Mouse (Mus musculus): ENCODE measurements around the gene Foxn3. TPM values are rescaled to one million over a fixed set of nuclear protein-coding genes. Genes with fewer than 3 reads are reported as not detected.

The Foxn3 gene
- total and polyA plus RNA-seq, 2 experiments: 21.1 to 27.3 TPM

DNA sequence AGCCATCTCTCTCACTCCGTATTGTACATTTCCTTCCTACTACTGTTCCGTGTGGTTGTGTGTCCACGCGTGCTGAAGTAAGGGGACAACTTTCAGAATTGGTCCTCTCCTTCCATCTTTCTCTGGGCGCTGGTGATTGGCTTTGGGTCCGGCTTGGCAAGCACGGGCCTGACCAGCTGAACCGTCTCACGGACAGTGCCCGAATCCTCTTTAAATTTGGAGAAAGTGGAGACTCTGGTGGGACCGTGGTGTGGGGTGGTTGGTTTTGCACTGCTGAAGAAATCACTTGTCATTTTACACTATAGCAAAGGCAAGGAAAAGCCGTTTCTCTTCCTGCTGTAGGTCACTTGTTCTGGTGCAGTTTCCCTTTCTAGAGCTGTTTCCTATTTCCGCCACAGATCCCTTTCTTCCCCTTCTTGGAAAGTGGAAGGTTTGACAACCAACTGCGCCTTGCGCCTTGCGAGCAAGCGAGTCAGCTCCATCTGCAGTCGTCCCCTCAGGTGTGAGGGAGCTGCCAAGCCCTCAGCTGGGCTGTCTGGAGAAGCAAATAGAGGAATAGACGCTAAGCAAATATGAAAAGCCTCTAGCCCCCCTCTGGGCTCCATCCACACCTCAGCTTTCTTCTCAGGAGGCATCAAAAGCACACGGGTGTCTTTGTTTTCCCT, 229.9 kb downstream of the Foxn3 start:
- peaks cover 2% of the 10 kb centered on the region; the same call in 1 of the 2 replicates for H3K36me3 ChIP-seq (ENCODE audit: control insufficient read depth, insufficient read depth, low read length)
- no peak for DNase-seq (ENCODE audit: extremely low read depth, low read depth, low spot score)
- 77% methylated on average over 20 of the region's 20 CpGs for WGBS
- H3K4me1 ChIP-seq (ENCODE audit: control insufficient read depth, insufficient read depth, low read length): peaks cover 12% of the 10 kb centered on the region
- no peaks in the 10 kb centered on the region for H3K27me3 ChIP-seq (ENCODE audit: control insufficient read depth, insufficient read depth, low read length)
- no peak overlapping the region for H3K4me3 ChIP-seq (ENCODE audit: insufficient read depth, low read depth, low read length)
- TF ChIP-seq CTCF (IDR thresholded peaks at IDR 0.05; ENCODE audit: low read depth, low read length): no peak
- TF ChIP-seq POLR2A (IDR thresholded peaks at IDR 0.05; ENCODE audit: extremely low read depth, insufficient read depth, low read length): no peak
- H3K27ac ChIP-seq (replicated peaks; ENCODE audit: insufficient read depth, low read depth, low read length): no peak overlapping the region
- peaks cover 45% of the 10 kb centered on the region for H3K79me2 ChIP-seq (ENCODE audit: control insufficient read depth, insufficient read depth, low read length)
- no peak overlapping the region for H3K9ac ChIP-seq (ENCODE audit: low read depth, low read length)

DNA sequence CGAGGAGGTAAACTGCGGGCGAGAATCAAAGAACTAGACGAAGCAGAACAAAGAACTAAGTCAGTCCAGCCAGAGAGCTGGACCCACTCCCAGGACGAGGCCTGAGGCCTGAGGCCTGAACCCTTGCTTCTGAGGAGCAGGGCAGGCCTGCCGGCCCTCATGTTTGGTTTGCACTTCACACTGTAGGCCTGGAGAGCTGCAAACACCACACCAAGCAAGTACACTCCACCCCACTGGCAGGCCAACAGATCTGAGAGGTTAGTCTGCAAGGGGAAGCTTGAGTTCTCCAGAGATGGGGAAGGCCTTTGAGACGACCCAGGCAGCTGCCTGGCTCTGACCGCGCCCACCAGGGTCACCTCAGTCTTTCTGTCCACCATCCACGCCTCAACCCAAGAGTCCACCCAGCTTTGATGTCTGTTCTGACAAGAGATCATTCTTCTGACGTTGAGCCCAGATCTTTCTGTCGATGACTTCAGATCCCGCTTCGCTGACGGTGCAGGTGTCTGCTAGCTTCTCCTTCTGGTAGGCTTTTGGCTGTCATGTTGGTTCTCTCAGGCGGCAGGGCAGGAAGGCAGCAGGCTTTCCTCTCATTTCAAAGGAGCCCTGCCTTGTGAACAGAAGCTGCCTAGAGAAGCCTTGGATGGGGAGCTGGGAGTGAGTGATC, 231.1 kb downstream of the Foxn3 start:
- H3K9ac ChIP-seq (ENCODE audit: low read depth, low read length): no peak overlapping the region
- 84% methylated on average over 16 of the region's 16 CpGs for WGBS

DNA sequence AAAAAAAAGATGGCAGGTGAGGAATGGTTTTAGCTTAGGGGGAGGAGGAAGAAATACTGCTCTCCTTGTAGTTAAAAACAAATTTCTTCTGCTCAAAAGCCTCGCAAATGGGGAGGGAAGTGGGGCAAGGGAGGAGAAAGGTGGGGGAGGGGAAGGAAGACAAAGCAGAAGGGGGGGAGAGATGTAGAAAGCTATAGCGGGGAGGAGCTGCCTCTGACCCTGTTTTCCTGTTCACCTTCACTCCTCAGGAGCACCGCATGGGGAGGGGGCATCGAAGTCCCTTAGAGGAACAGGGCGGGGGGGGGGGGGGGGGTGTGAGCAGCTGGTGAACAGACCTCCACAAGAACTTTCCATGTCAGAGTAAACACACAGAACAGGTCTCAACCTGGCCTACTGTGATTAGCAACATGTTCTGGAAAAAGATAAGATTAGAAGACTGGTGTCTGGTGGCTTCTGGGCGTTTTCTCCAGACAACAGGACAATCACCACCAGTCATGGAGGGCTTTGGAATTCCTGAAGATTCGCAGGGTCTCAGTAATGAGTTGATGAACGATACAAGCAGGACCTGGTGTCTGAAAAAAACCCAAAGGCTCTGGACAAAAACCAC, 231.9 kb downstream of the Foxn3 start:
- H3K9ac ChIP-seq (ENCODE audit: low read depth, low read length): no peak overlapping the region
- no peak overlapping the region for H3K27ac ChIP-seq (replicated peaks; ENCODE audit: insufficient read depth, low read depth, low read length)
- H3K4me1 ChIP-seq (ENCODE audit: control insufficient read depth, insufficient read depth, low read length): peaks cover under 1% of the 10 kb centered on the region; the same call in 1 of the 2 replicates
- H3K79me2 ChIP-seq (ENCODE audit: control insufficient read depth, insufficient read depth, low read length): peaks cover 49% of the 10 kb centered on the region
- TF ChIP-seq CTCF (IDR thresholded peaks at IDR 0.05; ENCODE audit: low read depth, low read length): no peak
- no peak for TF ChIP-seq POLR2A (IDR thresholded peaks at IDR 0.05; ENCODE audit: extremely low read depth, insufficient read depth, low read length)
- H3K36me3 ChIP-seq (ENCODE audit: control insufficient read depth, insufficient read depth, low read length): peaks cover 2% of the 10 kb centered on the region; the same call in 1 of the 2 replicates
- H3K27me3 ChIP-seq (ENCODE audit: control insufficient read depth, insufficient read depth, low read length): no peaks in the 10 kb centered on the region
- 85% methylated on average over 8 of the region's 8 CpGs for WGBS
- DNase-seq (ENCODE audit: extremely low read depth, low read depth, low spot score): no peak
- no peak overlapping the region for H3K4me3 ChIP-seq (ENCODE audit: insufficient read depth, low read depth, low read length)

More for the DNA sequence above, 231.1 kb downstream of the Foxn3 start:
- Histone ChIP-seq H3K36me3 (ENCODE audit: control insufficient read depth, insufficient read depth, low read length) (peaks cover 2% of the 10 kb centered on the region; the same call in 1 of the 2 replicates), H3K4me1 (ENCODE audit: control insufficient read depth, insufficient read depth, low read length) (peaks cover 9% of the 10 kb centered on the region), H3K27ac (replicated peaks; ENCODE audit: insufficient read depth, low read depth, low read length) (no peak overlapping the region), H3K27me3 (ENCODE audit: control insufficient read depth, insufficient read depth, low read length) (no peaks in the 10 kb centered on the region), H3K4me3 (ENCODE audit: insufficient read depth, low read depth, low read length) (no peak overlapping the region), H3K79me2 (ENCODE audit: control insufficient read depth, insufficient read depth, low read length) (peaks cover 53% of the 10 kb centered on the region)
- TF ChIP-seq CTCF (IDR thresholded peaks at IDR 0.05; ENCODE audit: low read depth, low read length): no peak
- no peak for TF ChIP-seq POLR2A (IDR thresholded peaks at IDR 0.05; ENCODE audit: extremely low read depth, insufficient read depth, low read length)
- DNase-seq (ENCODE audit: extremely low read depth, low read depth, low spot score): no peak

DNA sequence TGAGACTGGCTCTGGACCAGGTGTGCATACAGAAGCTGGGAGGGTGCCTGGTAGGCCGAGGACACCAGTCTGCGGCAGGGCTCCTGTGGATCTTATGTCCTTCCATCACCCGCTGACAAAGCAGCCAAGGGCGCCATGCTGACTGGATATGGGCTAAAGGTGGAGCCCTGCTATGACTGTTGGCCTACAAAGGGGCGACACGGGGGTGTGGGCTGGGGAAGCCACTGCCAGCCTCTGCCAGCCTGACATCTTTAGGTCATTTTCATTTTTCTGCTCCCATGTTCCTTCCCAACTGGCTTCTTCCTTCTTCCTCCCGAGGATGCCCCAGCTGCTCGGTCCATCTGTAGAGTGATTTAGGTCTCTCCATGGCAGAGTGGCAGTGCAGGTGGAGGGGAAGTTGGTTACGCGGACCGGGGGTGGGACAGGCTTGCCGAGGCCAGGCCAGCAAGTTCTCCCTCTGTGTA, 232.5 kb downstream of the Foxn3 start:
- TF ChIP-seq CTCF (IDR thresholded peaks at IDR 0.05; ENCODE audit: low read depth, low read length) (no peak), POLR2A (IDR thresholded peaks at IDR 0.05; ENCODE audit: extremely low read depth, insufficient read depth, low read length) (no peak)
- Histone ChIP-seq H3K9ac (ENCODE audit: low read depth, low read length) (no peak overlapping the region), H3K4me3 (ENCODE audit: insufficient read depth, low read depth, low read length) (no peak overlapping the region), H3K27me3 (ENCODE audit: control insufficient read depth, insufficient read depth, low read length) (no peaks in the 10 kb centered on the region), H3K36me3 (ENCODE audit: control insufficient read depth, insufficient read depth, low read length) (peaks cover 2% of the 10 kb centered on the region; the same call in 1 of the 2 replicates), H3K27ac (replicated peaks; ENCODE audit: insufficient read depth, low read depth, low read length) (no peak overlapping the region), H3K4me1 (ENCODE audit: control insufficient read depth, insufficient read depth, low read length) (no peaks in the 10 kb centered on the region), H3K79me2 (ENCODE audit: control insufficient read depth, insufficient read depth, low read length) (peaks cover 53% of the 10 kb centered on the region)
- 83% methylated on average over 12 of the region's 12 CpGs for WGBS
- no peak for DNase-seq (ENCODE audit: extremely low read depth, low read depth, low spot score)

DNA sequence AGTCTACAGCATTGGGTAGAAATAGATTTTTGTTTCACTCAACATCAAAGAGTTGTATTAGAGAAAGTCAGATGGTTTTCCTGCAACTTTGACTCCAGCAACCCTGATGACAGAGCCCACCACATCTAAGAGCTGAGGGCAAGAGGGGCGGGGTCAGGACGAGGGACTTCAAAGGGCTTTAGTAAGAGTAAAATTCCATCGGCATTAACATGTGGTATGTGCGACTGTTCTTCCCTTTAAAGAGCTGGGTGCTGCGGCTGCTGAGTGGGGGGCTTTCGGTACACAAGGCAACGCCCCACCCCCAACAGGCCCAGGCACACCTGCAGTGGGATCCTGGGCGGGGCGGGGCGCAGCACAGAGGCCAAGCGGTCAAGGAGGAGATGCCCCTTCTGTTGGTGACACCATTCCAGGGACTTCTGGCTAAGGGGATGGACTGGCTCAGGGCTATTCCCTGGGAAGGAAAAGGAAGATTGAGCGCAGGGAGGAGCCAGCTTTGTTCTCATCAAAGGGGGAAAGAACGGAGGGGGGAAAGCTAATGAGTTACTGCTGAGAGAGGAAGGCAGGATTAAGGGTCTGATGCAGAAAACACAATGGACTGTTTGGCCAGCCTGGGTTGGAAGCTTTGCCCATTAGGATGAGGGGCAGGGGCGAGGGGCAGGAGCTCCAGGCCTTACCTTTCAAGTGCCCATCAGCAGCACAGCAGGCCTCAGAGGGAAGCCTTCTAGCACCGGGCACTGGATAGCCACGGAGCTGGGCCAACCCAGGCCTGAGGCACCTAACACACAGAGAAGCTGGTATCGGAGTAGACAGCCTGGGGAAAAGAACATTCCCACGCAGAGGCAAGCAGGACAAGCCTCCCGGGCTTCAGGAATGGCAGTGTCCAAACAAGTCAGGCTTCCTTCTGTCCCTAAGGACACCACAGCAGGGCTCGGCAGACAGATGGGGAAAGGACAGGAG, 233.8 kb downstream of the Foxn3 start:
- Histone ChIP-seq H3K27ac (replicated peaks; ENCODE audit: insufficient read depth, low read depth, low read length) (no peak overlapping the region), H3K27me3 (ENCODE audit: control insufficient read depth, insufficient read depth, low read length) (no peaks in the 10 kb centered on the region), H3K79me2 (ENCODE audit: control insufficient read depth, insufficient read depth, low read length) (peaks cover 61% of the 10 kb centered on the region), H3K9ac (ENCODE audit: low read depth, low read length) (no peak overlapping the region), H3K4me3 (ENCODE audit: insufficient read depth, low read depth, low read length) (no peak overlapping the region), H3K4me1 (ENCODE audit: control insufficient read depth, insufficient read depth, low read length) (no peaks in the 10 kb centered on the region), H3K36me3 (ENCODE audit: control insufficient read depth, insufficient read depth, low read length) (peaks cover 2% of the 10 kb centered on the region; the same call in 1 of the 2 replicates)
- WGBS: 84% methylated on average over 20 of the region's 20 CpGs
- TF ChIP-seq POLR2A (IDR thresholded peaks at IDR 0.05; ENCODE audit: extremely low read depth, insufficient read depth, low read length) (no peak), CTCF (IDR thresholded peaks at IDR 0.05; ENCODE audit: low read depth, low read length) (no peak)
- no peak for DNase-seq (ENCODE audit: extremely low read depth, low read depth, low spot score)

Data from liver, adult 2 months (tissue).